Comparison of ENCODE assay signal across 23 mouse cellular contexts in genomic region chr11:42048201-42048600, GRCm38 (mm10). TPM values are rescaled to one million over a fixed set of nuclear protein-coding genes. Genes with fewer than 3 reads are reported as not detected.
"Had no signal": no experiment of that assay in that cellular context is flagged by ENCODE, and none has a peak within 500 bp of the region (broad histone marks: within the 10 kb centered on the region; RNA-seq: fewer than 3 reads in every experiment).

No protein-coding gene starts in this region.

- H3K27ac ChIP-seq: liver, embryonic 15.5 days; lung, embryonic 15.5 days; midbrain, embryonic 10.5 days; midbrain, embryonic 12.5 days; neural tube, embryonic 13.5 days; neural tube, embryonic 15.5 days had no signal

- DNase-seq: liver, postnatal 0 days; lung, adult 2 months; lung, postnatal 4 days; midbrain, embryonic 14.5 days; retina, postnatal 1 day; right cerebral cortex, adult 18-20 months; right cerebral cortex, postnatal 25 days; right cerebral cortex, postnatal 4 days; spleen, adult 18-20 months; thymus, adult 2 months; thymus, postnatal 14 days; thymus, postnatal 36 days had no signal

- ATAC-seq: liver, postnatal 0 days; lung, postnatal 0 days; midbrain, embryonic 16.5 days had no signal

- H3K4me3 ChIP-seq: liver, embryonic 15.5 days; lung, embryonic 15.5 days; midbrain, embryonic 10.5 days; midbrain, embryonic 12.5 days; myocyte; neural tube, embryonic 13.5 days; neural tube, embryonic 15.5 days had no signal

RNA-seq across cellular contexts. Expression of gene Gabrg2, which starts 47.5 kb away (rescaled TPM):
- total RNA-seq: megakaryocyte, adult 5-6 weeks; megakaryocyte-erythroid progenitor cell, adult 5-6 weeks had no signal
